Comparison of ENCODE assay signal across 9 mouse cellular contexts in genomic region chr15:8884608-8885467, GRCm38 (mm10).
A peak's percentile ranks its signal among the peaks of the same experiment; 100 is the strongest.
DNase-seq lines count a peak whose midpoint lies in the region; ATAC-seq lines count a peak whose summit lies in the region.
"Had no signal": no experiment of that assay in that cellular context is flagged by ENCODE, and none has a peak within 500 bp of the region (broad histone marks: within the 10 kb centered on the region; RNA-seq: fewer than 3 reads in every experiment).

No protein-coding gene starts in this region.

- H3K9ac ChIP-seq in heart, embryonic 12.5 days = no peak overlapping the region
- no peak overlapping the region for H3K9ac ChIP-seq in embryonic facial prominence, embryonic 13.5 days
- no peak overlapping the region for H3K9ac ChIP-seq in kidney, embryonic 16.5 days (replicated peaks; ENCODE audit: low read length)

- no peak overlapping the region for H3K27ac ChIP-seq in heart, embryonic 12.5 days (ENCODE audit: poor library complexity, severe bottlenecking)
- H3K27ac ChIP-seq in embryonic facial prominence, embryonic 13.5 days = no peak overlapping the region
- H3K27ac ChIP-seq in kidney, embryonic 16.5 days (ENCODE audit: low read length) = no peak overlapping the region

- peak overlapping the region; percentile 17; the same call in 1 of the 2 replicates for H3K4me2 ChIP-seq in heart, embryonic 12.5 days
- H3K4me2 ChIP-seq in embryonic facial prominence, embryonic 13.5 days = peak overlapping the region; percentile 49
- peak overlapping the region; percentile 36 for H3K4me2 ChIP-seq in kidney, embryonic 16.5 days (replicated peaks; ENCODE audit: low read depth, low read length)

- no peaks in the 10 kb centered on the region for H3K4me1 ChIP-seq in heart, embryonic 12.5 days (replicated peaks)
- no peaks in the 10 kb centered on the region; the same call in 1 of the 2 replicates for H3K4me1 ChIP-seq in embryonic facial prominence, embryonic 13.5 days
- 0 out of 2 replicates have a peak, but pooled peaks cover 2% of the 10 kb centered on the region for H3K4me1 ChIP-seq in kidney, embryonic 16.5 days (ENCODE audit: insufficient read depth, low read length)

- intact Hi-C loops in heart, postnatal 25 days (cut with DNase I) = loop anchor here (1.0 kb wide), 1 partner anchor 256 kb away; no protein-coding TSS in a partner anchor
- intact Hi-C loops in gastrocnemius, postnatal 14 days (cut with DNase I; ENCODE audit: low total_unique reads) = loop anchor here (2.0 kb wide), 1 partner anchor 256 kb away; no protein-coding TSS in a partner anchor

- no peaks in the 10 kb centered on the region for H3K27me3 ChIP-seq in heart, embryonic 12.5 days (replicated peaks)
- H3K27me3 ChIP-seq in embryonic facial prominence, embryonic 13.5 days = no peaks in the 10 kb centered on the region
- H3K27me3 ChIP-seq in kidney, embryonic 16.5 days (ENCODE audit: insufficient read depth, low read length) = no peaks in the 10 kb centered on the region

- no peak overlapping the region for H3K4me3 ChIP-seq in heart, embryonic 12.5 days
- peak overlapping the region; percentile 17; the same call in 1 of the 2 replicates for H3K4me3 ChIP-seq in embryonic facial prominence, embryonic 13.5 days
- H3K4me3 ChIP-seq in kidney, embryonic 16.5 days (ENCODE audit: low read length) = no peak overlapping the region

- ATAC-seq in heart, embryonic 12.5 days (ENCODE audit: insufficient number of reproducible peaks, low FRiP score) = no peak
- no peak for ATAC-seq in embryonic facial prominence, embryonic 13.5 days (ENCODE audit: insufficient number of reproducible peaks, insufficient read depth, low FRiP score, low TSS enrichment, low read depth)
- no peak for ATAC-seq in kidney, embryonic 16.5 days (ENCODE audit: low FRiP score, low TSS enrichment)
- ATAC-seq in erythroid progenitor cell, adult 5-6 weeks (replicated peaks; ENCODE audit: low FRiP score, poor library complexity, severe bottlenecking) = no peak

- 64% methylated on average over 18 of the region's 18 CpGs for WGBS in heart, embryonic 12.5 days
- 39% methylated on average over 18 of the region's 18 CpGs for WGBS in embryonic facial prominence, embryonic 13.5 days
- WGBS in kidney, embryonic 16.5 days = 44% methylated on average over 18 of the region's 18 CpGs

- DNase-seq in heart, postnatal 25 days (ENCODE audit: low spot score) = no peak
- peak; percentile 14 for DNase-seq in ES-CJ7 (ENCODE audit: low read depth, low spot score)
- no peak for DNase-seq in gastrocnemius, postnatal 14 days
- no peak for DNase-seq in spleen, postnatal 14 days (ENCODE audit: low spot score in 2 of 2)

- no peaks in the 10 kb centered on the region for H3K36me3 ChIP-seq in heart, embryonic 12.5 days
- H3K36me3 ChIP-seq in embryonic facial prominence, embryonic 13.5 days = no peaks in the 10 kb centered on the region
- no peaks in the 10 kb centered on the region for H3K36me3 ChIP-seq in kidney, embryonic 16.5 days (ENCODE audit: insufficient read depth, low read length)
- H3K36me3 ChIP-seq: G1E had no signal

- no peaks in the 10 kb centered on the region for H3K9me3 ChIP-seq in heart, embryonic 12.5 days (replicated peaks)
- no peaks in the 10 kb centered on the region for H3K9me3 ChIP-seq in embryonic facial prominence, embryonic 13.5 days
- H3K9me3 ChIP-seq in kidney, embryonic 16.5 days (ENCODE audit: low read length) = no peaks in the 10 kb centered on the region
- H3K9me3 ChIP-seq: G1E had no signal
